Mouse (Mus musculus): ENCODE results near the gene Ugt2b35. TPM values are rescaled to one million over a fixed set of nuclear protein-coding genes. Genes with fewer than 3 reads are reported as not detected.
"Not testable (repeated sequence)": the region's sequence is repeated elsewhere in the genome, so short reads cannot be mapped to it uniquely, and the experiment has no call there.

Gene Ugt2b35
- not detected for total RNA-seq (2021)
- long read RNA-seq, experiment 1, result 0 reads
- long read RNA-seq, experiment 2, result 0 reads

DNA sequence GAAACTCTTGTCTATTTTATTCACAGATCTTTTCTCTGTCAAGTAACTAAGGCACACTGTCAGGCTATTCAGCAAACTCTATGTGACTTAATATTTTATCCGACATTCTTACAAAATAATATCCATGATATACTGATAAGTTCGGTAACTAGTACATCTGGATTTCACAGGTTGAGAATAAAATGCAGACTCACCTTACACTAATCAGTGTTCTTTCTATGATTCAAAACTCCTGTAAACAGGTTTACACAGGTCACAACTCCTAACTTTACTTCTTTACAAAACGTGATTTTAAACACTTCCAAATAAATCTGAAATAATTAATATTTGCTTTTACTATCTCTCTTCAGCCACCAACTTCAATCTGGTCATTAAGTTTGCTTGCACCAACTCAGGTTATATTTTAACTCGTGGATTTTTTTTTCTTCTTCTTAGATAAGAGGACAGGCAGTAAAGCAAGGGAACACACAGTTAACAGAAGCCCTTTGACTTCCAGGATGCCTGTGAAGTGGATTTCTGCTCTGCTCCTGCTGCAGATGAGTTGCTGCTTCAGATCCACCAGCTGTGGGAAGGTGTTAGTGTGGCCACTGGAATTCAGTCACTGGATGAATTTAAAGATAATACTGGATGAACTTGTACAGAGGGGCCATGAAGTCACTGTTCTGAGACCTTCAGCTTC lies at the start of gene Ugt2b35:
TSS of gene Ugt2b35 (plus strand) at position 466 of the 679 bp plus-strand sequence.
- no peak for DNase-seq (ENCODE audit: low spot score in 2 of 2)

DNA sequence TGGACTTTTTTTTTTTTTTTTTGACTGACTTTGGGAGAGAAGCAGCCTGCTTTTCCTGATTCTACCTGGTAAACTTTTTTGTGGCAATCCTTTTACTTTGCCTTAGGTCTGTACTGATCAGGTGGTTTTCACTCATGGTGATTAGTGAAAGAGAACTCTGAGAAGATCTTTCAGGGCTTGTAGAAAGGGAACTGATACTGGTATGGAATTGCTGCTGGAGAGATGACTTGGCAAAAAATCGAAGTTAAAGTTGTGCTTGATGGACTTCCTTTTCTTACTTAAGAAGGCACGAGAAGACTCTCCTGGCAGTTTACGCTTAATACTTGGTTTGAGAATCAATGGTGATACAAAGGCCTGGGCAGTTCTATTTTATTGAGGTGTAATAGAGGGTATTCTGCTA lies 40.2 kb upstream of the Ugt2b35 start:
- DNase-seq (ENCODE audit: low spot score in 2 of 2), result no peak

- no peak for DNase-seq (ENCODE audit: low spot score in 2 of 2)
Measured at GRCm38 (mm10) chr5:86961587-86962358, 38.9 kb upstream of the Ugt2b35 start.

DNA sequence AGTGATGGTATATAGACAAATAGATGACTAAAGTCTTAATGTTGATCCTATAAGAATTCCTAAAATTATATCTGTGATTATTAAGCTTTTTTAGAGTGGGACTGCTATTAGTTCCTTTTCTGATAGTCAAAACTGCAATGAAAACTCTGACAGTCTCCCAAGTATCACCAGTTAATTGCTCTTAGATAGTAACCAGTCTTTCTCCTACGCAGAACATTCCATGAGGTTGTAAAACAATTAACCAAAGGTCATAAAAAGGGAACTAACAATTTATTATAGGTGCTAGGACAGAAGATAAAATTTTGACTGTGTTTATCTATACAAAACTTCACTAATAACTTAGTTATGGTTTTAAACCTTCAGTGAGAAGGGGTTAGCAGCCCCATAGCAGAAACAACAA lies 37.8 kb upstream of the Ugt2b35 start:
- not testable (repeated sequence) for DNase-seq (ENCODE audit: low spot score in 2 of 2)

DNA sequence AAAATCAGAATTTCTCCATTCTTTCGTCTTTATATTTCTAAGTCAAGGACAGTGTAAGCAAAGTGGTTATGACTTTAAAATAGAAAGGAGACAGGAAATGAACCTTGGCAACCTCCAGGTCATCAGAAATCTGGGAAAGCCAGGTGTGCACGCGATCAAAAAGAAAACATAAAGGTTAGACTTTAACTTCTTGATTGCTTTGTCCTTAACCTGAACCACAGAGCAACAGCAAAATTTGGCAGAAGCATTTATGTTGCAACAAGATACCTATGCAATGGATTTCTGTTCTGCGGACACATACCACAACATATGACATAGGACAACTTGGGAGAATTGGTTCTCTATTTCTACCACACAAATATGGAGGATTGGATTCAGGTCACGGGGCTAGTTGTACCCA lies 33.4 kb upstream of the Ugt2b35 start:
- not testable (repeated sequence) for DNase-seq (ENCODE audit: low spot score in 2 of 2)

GRCm38 (mm10) chr5:87004735-87005134 lies 4.1 kb downstream of the Ugt2b35 start:
- no peak for DNase-seq (ENCODE audit: low spot score in 2 of 2)

DNA sequence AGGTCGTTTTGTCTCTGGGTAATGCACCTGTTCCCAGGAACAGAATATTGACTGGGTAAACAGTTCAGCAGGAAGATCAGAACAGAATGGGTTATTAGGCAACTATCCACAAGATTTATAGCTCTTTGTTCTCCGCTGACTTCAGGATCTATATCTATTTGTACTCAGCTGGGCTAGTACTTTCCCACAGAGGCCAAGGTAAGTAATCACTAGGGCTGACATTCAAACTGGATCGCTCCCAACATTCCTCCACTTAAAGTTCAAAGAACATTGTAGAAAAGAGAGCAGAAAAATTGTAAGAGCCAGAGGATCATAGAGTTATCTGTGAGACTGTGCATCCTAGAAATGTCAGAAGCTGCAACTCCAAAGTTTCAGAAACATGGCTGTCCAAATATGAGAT lies 14.8 kb downstream of the Ugt2b35 start:
- no peak for DNase-seq (ENCODE audit: low spot score in 2 of 2)

DNA sequence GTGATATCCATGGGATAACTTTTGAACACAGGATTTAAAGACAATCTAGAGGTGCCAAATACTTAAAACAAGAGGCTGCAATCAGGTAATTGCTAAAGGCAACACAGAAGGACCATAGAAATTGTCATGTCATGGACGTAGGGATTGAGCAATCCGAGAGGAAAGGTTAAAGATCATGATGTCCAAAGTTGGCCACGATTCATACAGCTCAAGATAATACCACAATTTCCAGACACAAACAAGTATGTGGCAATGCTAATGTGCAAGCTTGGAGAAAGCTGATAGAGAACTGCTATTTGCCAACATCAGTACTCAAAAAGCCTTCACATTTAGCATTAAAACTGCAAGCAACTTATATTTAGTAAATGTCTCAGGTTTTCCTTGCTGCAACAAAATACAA lies 26.7 kb downstream of the Ugt2b35 start:
- DNase-seq (ENCODE audit: low spot score in 2 of 2), result no peak

DNA sequence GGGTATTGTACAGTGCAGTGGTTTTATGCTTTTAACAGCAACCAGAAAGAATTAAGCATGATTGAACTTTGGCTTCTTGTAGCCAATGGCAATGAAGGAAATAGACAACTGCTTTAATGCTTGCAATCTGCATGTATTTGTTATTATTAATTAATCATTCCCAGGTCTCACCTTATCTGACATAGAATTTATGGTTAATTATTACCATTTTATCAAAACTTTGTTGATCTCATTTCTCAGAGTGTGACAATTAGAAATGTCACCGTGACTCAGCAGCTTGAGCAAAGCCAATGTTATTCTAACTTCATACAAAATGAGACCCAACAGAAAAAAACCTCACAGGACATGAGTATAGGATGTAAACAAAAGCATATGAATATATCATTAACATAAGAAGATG lies 30.0 kb downstream of the Ugt2b35 start:
- no peak for DNase-seq (ENCODE audit: low spot score in 2 of 2)

Other genes starting within 250 kb of the Ugt2b35 start
- 10 to 100 TPM; 52.6 to 54.7 TPM for gene Ythdc1, start 196.6 kb upstream of the Ugt2b35 start, total RNA-seq (2021)
- gene Ugt2b34, start 93.9 kb upstream of the Ugt2b35 start, total RNA-seq (2021), result not detected
- gene Ugt2b1, start 74.3 kb upstream of the Ugt2b35 start, total RNA-seq (2021), result not detected
- gene Ugt2b36, start 91.7 kb downstream of the Ugt2b35 start, total RNA-seq (2021), result not detected
- gene Ugt2b5, start 139.5 kb downstream of the Ugt2b35 start, total RNA-seq (2021), result not detected